Mouse (Mus musculus): ENCODE measurements around the gene Vmp1. TPM values are rescaled to one million over a fixed set of nuclear protein-coding genes. Genes with fewer than 3 reads are reported as not detected.
A peak's percentile ranks its signal among the peaks of the same experiment; 100 is the strongest.

Vmp1 gene
- total and polyA plus RNA-seq, 3 experiments, result 80.9 to 209 (median 167) TPM

- DNase-seq (ENCODE audit: extremely low read depth), result no peak
- in situ Hi-C loops (cut with MboI; ENCODE audit: low pct_ligation_motif_present, low pct_unique_long_range_greater_than_20kb, low sequenced_read_pairs) (loop anchor here (10.0 to 25.0 kb wide), 2 partner anchors 263 to 430 kb away; no protein-coding TSS in a partner anchor), dilution Hi-C loops (cut with MboI; ENCODE audit: extremely low pct_ligation_motif_present, extremely low pct_unique_long_range_greater_than_20kb, low sequenced_read_pairs) (no loop called here)
- H3K4me1 ChIP-seq (ENCODE audit: control insufficient read depth in 1 of 2, insufficient read depth in 2 of 2), result peaks cover 45 to 89% of the 10 kb centered on the region in 2 experiments
- peak overlapping the region; percentile 65 for H3K27ac ChIP-seq (ENCODE audit: insufficient read depth, low read depth)
- no peak overlapping the region for H3K4me3 ChIP-seq (replicated peaks in 1 of 3; ENCODE audit: low read depth in 2 of 3, low read length in 2 of 3, poor library complexity in 1 of 3)
- no peak overlapping the region for H3K4me2 ChIP-seq (ENCODE audit: insufficient read depth, low read depth, poor library complexity, severe bottlenecking)
- no peak for TF ChIP-seq ELF1 (IDR thresholded peaks at IDR 0.05; ENCODE audit: low read depth, low read length)
- no peak for TF ChIP-seq SIN3A (IDR thresholded peaks at IDR 0.05; ENCODE audit: low read length)
- no peak for TF ChIP-seq SMC3 (IDR thresholded peaks at IDR 0.05; ENCODE audit: low read depth, low read length)
- no peak for TF ChIP-seq MEF2A (IDR thresholded peaks at IDR 0.05; ENCODE audit: borderline replicate concordance, low read depth, low read length)
- TF ChIP-seq ZC3H11A (IDR thresholded peaks at IDR 0.05; ENCODE audit: low read depth, low read length), result no peak
- TF ChIP-seq POLR2AphosphoS2 (IDR thresholded peaks at IDR 0.05; ENCODE audit: low read depth, low read length), result no peak
- TF ChIP-seq ZKSCAN1 (IDR thresholded peaks at IDR 0.05; ENCODE audit: borderline replicate concordance, low read depth, low read length), result no peak
- H3K9ac ChIP-seq (ENCODE audit: insufficient read depth, low read depth), result peak overlapping the region; percentile 6
- peaks cover 0 to 3% of the 10 kb centered on the region in 2 experiments for H3K36me3 ChIP-seq (replicated peaks in 1 of 2; ENCODE audit: control insufficient read depth in 1 of 2, insufficient read depth in 1 of 2, low read length in 1 of 2)
- H3K27me3 ChIP-seq (replicated peaks), result no peaks in the 10 kb centered on the region
- H3K79me2 ChIP-seq (replicated peaks; ENCODE audit: control insufficient read depth, extremely low read depth, insufficient read depth, poor library complexity, severe bottlenecking), result no peaks in the 10 kb centered on the region
- H3K9me3 ChIP-seq (replicated peaks; ENCODE audit: low read length), result no peaks in the 10 kb centered on the region
Observed at GRCm38 (mm10) chr11:86574408-86574807, 109.2 kb downstream of the Vmp1 start.

- no peak overlapping the region for H3K4me3 ChIP-seq (replicated peaks in 1 of 3; ENCODE audit: low read depth in 2 of 3, low read length in 2 of 3, poor library complexity in 1 of 3)
- H3K27ac ChIP-seq (ENCODE audit: insufficient read depth, low read depth), result peak overlapping the region; percentile 74
- peak; percentile 51; the same call in 1 of the 2 replicates for TF ChIP-seq POLR2A (IDR thresholded peaks at IDR 0.05; ENCODE audit: low read depth, low read length)
- peak; percentile 47; the same call in 1 of the 2 replicates for TF ChIP-seq MAX (IDR thresholded peaks at IDR 0.05; ENCODE audit: low read length)
- no peak for TF ChIP-seq NRF1 (IDR thresholded peaks at IDR 0.05; ENCODE audit: low read depth, low read length)
- 0 out of 2 replicates have a peak, but pooled peaks have one; percentile 29 for TF ChIP-seq POLR2AphosphoS2 (IDR thresholded peaks at IDR 0.05; ENCODE audit: low read depth, low read length)
- 0 out of 2 replicates have a peak, but pooled peaks have one; percentile 4 for TF ChIP-seq NELFE (IDR thresholded peaks at IDR 0.05; ENCODE audit: low read depth, low read length)
- 0 out of 2 replicates have a peak, but pooled peaks have one; percentile 36 for TF ChIP-seq MAZ (IDR thresholded peaks at IDR 0.05; ENCODE audit: low read depth, low read length)
- no peak for TF ChIP-seq JUN (IDR thresholded peaks at IDR 0.05; ENCODE audit: insufficient read depth, low read depth, low read length)
- TF ChIP-seq GABPA (IDR thresholded peaks at IDR 0.05; ENCODE audit: insufficient replicate concordance, low read depth, low read length), result no peak
- TF ChIP-seq IRF4 (IDR thresholded peaks at IDR 0.05; ENCODE audit: low read depth, low read length), result peak; percentile 75
- TF ChIP-seq SIN3A (IDR thresholded peaks at IDR 0.05; ENCODE audit: low read length), result no peak
- TF ChIP-seq CHD1 (IDR thresholded peaks at IDR 0.05; ENCODE audit: low read depth, low read length), result peak; percentile 81; the same call in 1 of the 2 replicates
- TF ChIP-seq MYC (IDR thresholded peaks at IDR 0.05; ENCODE audit: low read depth, low read length), result peak; percentile 32; the same call in 1 of the 2 replicates
- no peak for TF ChIP-seq ZC3H11A (IDR thresholded peaks at IDR 0.05; ENCODE audit: low read depth, low read length)
- TF ChIP-seq CTCF (conservative IDR thresholded peaks at IDR 0.05 in 1 of 2, IDR thresholded peaks at IDR 0.05 in 1 of 2; ENCODE audit: low read depth in 2 of 2, low read length in 2 of 2), result no peak
- peak; percentile 48; the same call in 1 of the 2 replicates for TF ChIP-seq TCF12 (IDR thresholded peaks at IDR 0.05; ENCODE audit: low read depth, low read length)
- TF ChIP-seq ELF1 (IDR thresholded peaks at IDR 0.05; ENCODE audit: low read depth, low read length), result no peak
- TF ChIP-seq MEF2A (IDR thresholded peaks at IDR 0.05; ENCODE audit: borderline replicate concordance, low read depth, low read length), result no peak
- in situ Hi-C loops (cut with MboI; ENCODE audit: low pct_ligation_motif_present, low pct_unique_long_range_greater_than_20kb, low sequenced_read_pairs), result loop anchor here (10.0 to 25.0 kb wide), 2 partner anchors 264 to 431 kb away; no protein-coding TSS in a partner anchor
- H3K4me2 ChIP-seq (ENCODE audit: insufficient read depth, low read depth, poor library complexity, severe bottlenecking), result 0 out of 2 replicates have a peak overlapping the region, but pooled peaks have one; percentile 0
- H3K79me2 ChIP-seq (replicated peaks; ENCODE audit: control insufficient read depth, extremely low read depth, insufficient read depth, poor library complexity, severe bottlenecking), result no peaks in the 10 kb centered on the region
- no peaks in the 10 kb centered on the region for H3K27me3 ChIP-seq (replicated peaks)
- peaks cover 0 to 5% of the 10 kb centered on the region in 2 experiments for H3K36me3 ChIP-seq (replicated peaks in 1 of 2; ENCODE audit: control insufficient read depth in 1 of 2, insufficient read depth in 1 of 2, low read length in 1 of 2)
- dilution Hi-C loops (cut with MboI; ENCODE audit: extremely low pct_ligation_motif_present, extremely low pct_unique_long_range_greater_than_20kb, low sequenced_read_pairs), result no loop called here
- no peak for DNase-seq (ENCODE audit: extremely low read depth)
- H3K9ac ChIP-seq (ENCODE audit: insufficient read depth, low read depth), result no peak overlapping the region
- H3K9me3 ChIP-seq (replicated peaks; ENCODE audit: low read length), result no peaks in the 10 kb centered on the region
- peaks cover 41 to 85% of the 10 kb centered on the region in 2 experiments for H3K4me1 ChIP-seq (ENCODE audit: control insufficient read depth in 1 of 2, insufficient read depth in 2 of 2)
Observed at GRCm38 (mm10) chr11:86573646-86574231, 109.9 kb downstream of the Vmp1 start.

All from CH12.LX (cell line).